Mouse (Mus musculus) stomach, embryonic 16.5 days (tissue): ENCODE data around the gene Stard8. TPM values are rescaled to one million over a fixed set of nuclear protein-coding genes. Genes with fewer than 3 reads are reported as not detected.
"Not testable (repeated sequence)": the region's sequence is repeated elsewhere in the genome, so short reads cannot be mapped to it uniquely, and the experiment has no call there.

ENCODE experiments used
- ATAC-seq: fragments of 200-750 bp; cut with Nextera tagmentation; 2 replicates; pipeline ENCODE4 v1.8.0; 2017; ENCODE audit warnings: moderate number of reproducible peaks, moderate TSS enrichment; ENCODE audit not compliant: insufficient read depth, low FRiP score
- H3K27ac ChIP-seq: fragments of 300-500 bp; sonication (generic); 2 replicates; pipeline ENCODE4 v1.5.1; 2014; ENCODE audit warnings: low read length
- H3K27me3 ChIP-seq: fragments of 300-500 bp; sonication (generic); 2 replicates; pipeline ENCODE4 v1.6.1; 2014; ENCODE audit warnings: low read length, control low read depth, mixed read lengths; ENCODE audit not compliant: control insufficient read depth, insufficient read depth
- H3K36me3 ChIP-seq: fragments of 300-500 bp; sonication (generic); 2 replicates; pipeline ENCODE4 v1.6.1; 2014; ENCODE audit warnings: low read length; ENCODE audit not compliant: control insufficient read depth, insufficient read depth
- H3K4me1 ChIP-seq: fragments of 300-500 bp; sonication (generic); 2 replicates; pipeline ENCODE4 v1.6.1; 2014; ENCODE audit warnings: low read length, control low read depth, mixed read lengths; ENCODE audit not compliant: control insufficient read depth, insufficient read depth
- H3K4me2 ChIP-seq: fragments of 300-500 bp; sonication (generic); 2 replicates; pipeline ENCODE4 v1.6.1; 2014; ENCODE audit warnings: low read depth, low read length, mixed read lengths
- H3K4me3 ChIP-seq: fragments of 300-500 bp; sonication (generic); replicated peaks from 2 replicates; pipeline ENCODE4 v1.5.1; 2014; ENCODE audit warnings: mild to moderate bottlenecking, low read length
- H3K9ac ChIP-seq: fragments of 300-500 bp; sonication (generic); 2 replicates; pipeline ENCODE4 v1.6.1; 2014; ENCODE audit warnings: low read length
- H3K9me3 ChIP-seq: fragments of 300-500 bp; sonication (generic); replicated peaks from 2 replicates; pipeline ENCODE4 v1.6.1; 2016; ENCODE audit warnings: low read length, control low read depth; ENCODE audit not compliant: control insufficient read depth
- WGBS: fragments of 180-500 bp; shearing (Covaris S2); extraction: QIAGEN DNeasy Blood & Tissue Kit; methylation state at CpG from one replicate; pipeline ENCODE4 v1.1.7; 2014; 5-methylcytosine and 5-hydroxymethylcytosine counted together
- polyA plus RNA-seq: library from polyadenylated mRNA; unstranded; fragments of >200 nt; fragmentation: Nextera tagmentation; extraction: Ambion mirVana; gene quantifications from 2 replicates; pipeline ENCODE4 v1.2.1, GENCODE M21; 2015

The Stard8 gene
- polyA plus RNA-seq, 1 experiment from 2014 or later = 9.9 TPM

- ATAC-seq = no peak
- Histone ChIP-seq H3K4me1 (no peaks in the 10 kb centered on the region), H3K4me2 (no peak overlapping the region), H3K27me3 (peaks cover 5% of the 10 kb centered on the region; the same call in 1 of the 2 replicates), H3K36me3 (no peaks in the 10 kb centered on the region), H3K27ac (no peak overlapping the region), H3K9me3 (no peaks in the 10 kb centered on the region), H3K4me3 (no peak overlapping the region), H3K9ac (no peak overlapping the region)
- WGBS = 81% methylated on average over 5 of the region's 5 CpGs
Observed at GRCm38 (mm10) chrX:99075111-99075510, 72.1 kb downstream of the Stard8 start.

GRCm38 (mm10) chrX:99076460-99076859 lies 73.4 kb downstream of the Stard8 start:
- Histone ChIP-seq H3K9ac (no peak overlapping the region), H3K9me3 (no peaks in the 10 kb centered on the region), H3K4me2 (no peak overlapping the region), H3K4me3 (no peak overlapping the region), H3K27ac (no peak overlapping the region), H3K36me3 (no peaks in the 10 kb centered on the region), H3K27me3 (peaks cover 5% of the 10 kb centered on the region; the same call in 1 of the 2 replicates), H3K4me1 (no peaks in the 10 kb centered on the region)
- no peak for ATAC-seq
- WGBS = 68% methylated on average over 4 of the region's 4 CpGs

DNA sequence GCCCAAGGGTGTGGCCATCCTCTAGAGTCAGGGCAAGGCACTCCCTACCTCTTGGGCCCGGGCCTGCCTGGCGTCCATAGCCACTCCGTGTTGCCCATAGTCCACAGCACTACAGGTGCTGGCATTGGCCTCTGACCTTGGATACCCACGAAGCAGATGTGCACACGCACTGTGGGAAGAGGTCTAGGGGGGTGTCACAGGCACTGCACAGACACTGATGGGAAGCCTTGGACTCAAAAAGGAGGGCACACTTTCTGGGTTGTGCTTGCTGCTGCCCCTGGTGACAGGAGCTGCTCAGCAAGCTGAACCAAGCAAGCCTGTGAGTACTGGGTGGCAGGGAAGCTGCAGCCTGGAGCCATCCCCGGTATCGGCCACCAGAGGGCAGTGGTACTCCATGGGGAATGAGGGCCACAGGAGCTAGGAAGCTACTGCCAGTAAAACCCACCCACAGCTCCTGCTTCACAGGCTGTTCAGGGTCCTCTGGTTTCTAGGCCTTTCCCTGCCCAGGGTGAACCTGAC lies 75.4 kb downstream of the Stard8 start:
- H3K27ac ChIP-seq, ATAC-seq, H3K27me3 ChIP-seq, H3K4me3 ChIP-seq, H3K9me3 ChIP-seq, H3K36me3 ChIP-seq, H3K4me1 ChIP-seq, H3K9ac ChIP-seq, H3K4me2 ChIP-seq: not testable (repeated sequence)
- WGBS = 82% methylated on average over 3 of the region's 7 CpGs

GRCm38 (mm10) chrX:99092704-99093103 lies 89.7 kb downstream of the Stard8 start:
- Histone ChIP-seq H3K4me2 (no peak overlapping the region), H3K9me3 (no peaks in the 10 kb centered on the region), H3K4me1 (no peaks in the 10 kb centered on the region), H3K36me3 (no peaks in the 10 kb centered on the region), H3K27ac (no peak overlapping the region), H3K27me3 (peaks cover 21% of the 10 kb centered on the region), H3K9ac (no peak overlapping the region), H3K4me3 (no peak overlapping the region)
- ATAC-seq = no peak
- 63% methylated on average over 2 of the region's 2 CpGs for WGBS

DNA sequence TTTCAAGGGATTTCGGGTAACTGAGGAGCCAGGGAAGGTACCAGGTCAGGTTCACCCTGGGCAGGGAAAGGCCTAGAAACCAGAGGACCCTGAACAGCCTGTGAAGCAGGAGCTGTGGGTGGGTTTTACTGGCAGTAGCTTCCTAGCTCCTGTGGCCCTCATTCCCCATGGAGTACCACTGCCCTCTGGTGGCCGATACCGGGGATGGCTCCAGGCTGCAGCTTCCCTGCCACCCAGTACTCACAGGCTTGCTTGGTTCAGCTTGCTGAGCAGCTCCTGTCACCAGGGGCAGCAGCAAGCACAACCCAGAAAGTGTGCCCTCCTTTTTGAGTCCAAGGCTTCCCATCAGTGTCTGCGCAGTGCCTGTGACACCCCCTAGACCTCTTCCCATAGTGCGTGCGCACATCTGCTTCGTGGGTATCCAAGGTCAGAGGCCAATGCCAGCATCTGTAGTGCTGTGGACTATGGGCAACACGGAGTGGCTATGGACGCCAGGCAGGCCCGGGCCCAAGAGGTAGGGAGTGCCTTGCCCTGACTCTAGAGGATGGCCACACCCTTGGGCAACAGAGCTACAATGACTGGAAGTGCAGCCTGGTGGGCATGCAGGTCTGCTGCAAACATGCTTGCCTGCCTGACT lies 108.2 kb downstream of the Stard8 start:
- H3K9ac ChIP-seq, H3K4me2 ChIP-seq, H3K27me3 ChIP-seq, H3K9me3 ChIP-seq, H3K4me1 ChIP-seq, H3K36me3 ChIP-seq, H3K27ac ChIP-seq, H3K4me3 ChIP-seq: not testable (repeated sequence)
- 63% methylated on average over 4 of the region's 10 CpGs for WGBS
- peak; percentile 50; the same call in 1 of the 2 replicates for ATAC-seq

DNA sequence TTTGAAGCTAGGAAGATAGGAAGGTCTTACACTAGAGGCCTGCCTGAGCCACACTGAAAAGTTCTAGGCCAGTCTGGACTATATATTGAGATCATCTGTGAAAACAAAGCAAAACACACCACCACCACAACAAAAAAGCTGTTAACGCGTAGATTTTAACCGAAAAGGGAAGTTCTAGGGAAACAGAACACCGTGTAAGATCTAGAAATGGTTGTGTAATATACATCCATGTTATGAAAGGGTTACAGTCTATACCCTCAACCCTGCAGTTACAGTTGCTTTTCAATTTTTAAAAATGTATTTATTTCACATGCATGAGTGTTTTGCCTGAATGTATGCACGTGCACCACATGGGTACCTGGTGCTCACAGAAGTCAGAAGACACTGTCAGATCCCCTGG lies 116.5 kb downstream of the Stard8 start:
- no peak for ATAC-seq
- H3K27me3 ChIP-seq = no peaks in the 10 kb centered on the region; the same call in 1 of the 2 replicates
- no peak overlapping the region for H3K4me2 ChIP-seq
- no peak overlapping the region for H3K4me3 ChIP-seq
- H3K9me3 ChIP-seq = no peaks in the 10 kb centered on the region
- H3K4me1 ChIP-seq = no peaks in the 10 kb centered on the region
- WGBS = 86% methylated on average over 5 of the region's 5 CpGs
- H3K9ac ChIP-seq = no peak overlapping the region
- no peak overlapping the region for H3K27ac ChIP-seq
- no peaks in the 10 kb centered on the region for H3K36me3 ChIP-seq

Other genes starting within 250 kb of the Stard8 start
- 12.6 TPM in 2 replicates for gene Ophn1, start 112.2 kb upstream of the Stard8 start, polyA plus RNA-seq
- 29.7 and 33.8 TPM in 2 replicates for gene Yipf6, start 66.9 kb upstream of the Stard8 start, polyA plus RNA-seq
- gene Efnb1, start 132.9 kb downstream of the Stard8 start, polyA plus RNA-seq = 15.6 and 18.9 TPM in 2 replicates